Mouse (Mus musculus) ES-Bruce4 (cell line): ENCODE results near the gene Akap17b.

ENCODE experiments used
- CTCF ChIP-seq: IDR thresholded peaks from one replicate; pipeline ENCODE4 v1.8.1; 2011; ENCODE audit warnings: low read depth, low read length
- EP300 ChIP-seq: IDR thresholded peaks from 2 replicates; pipeline ENCODE4 v1.6.1; 2011; ENCODE audit warnings: low read depth, low read length; ENCODE audit not compliant: insufficient read depth
- POLR2A ChIP-seq: IDR thresholded peaks from one replicate; pipeline ENCODE4 v1.8.1; 2011; ENCODE audit warnings: low read length; ENCODE audit not compliant: insufficient read depth

GRCm38 (mm10) chrX:36609117-36609516 is 36.1 kb downstream of the Akap17b start:
- TF ChIP-seq CTCF (no peak), POLR2A (no peak), EP300 (no peak)
